Mouse (Mus musculus) myocyte (in vitro differentiated cells): ENCODE data around the gene Pfn5. TPM values are rescaled to one million over a fixed set of nuclear protein-coding genes. Genes with fewer than 3 reads are reported as not detected.
"Not testable (repeated sequence)": the region's sequence is repeated elsewhere in the genome, so short reads cannot be mapped to it uniquely, and the experiment has no call there.

Experiments used
- H3K27me3 ChIP-seq: one replicate; pipeline ENCODE4 v1.6.1; 2011; ENCODE audit not compliant: control insufficient read depth, insufficient read depth, insufficient read length
- H3K36me3 ChIP-seq: one replicate; pipeline ENCODE4 v1.6.1; 2011; ENCODE audit not compliant: control insufficient read depth, insufficient read depth
- H3K4me2 ChIP-seq: one replicate; pipeline ENCODE4 v1.6.1; 2011; ENCODE audit warnings: low read depth, control low read depth
- H3K4me3 ChIP-seq: one replicate; pipeline ENCODE4 v1.5.1; 2011; ENCODE audit warnings: mild to moderate bottlenecking, control low read depth, moderate library complexity
- H3K79me2 ChIP-seq: one replicate; pipeline ENCODE4 v1.6.1; 2011; ENCODE audit not compliant: control insufficient read depth, insufficient read depth
- H3ac ChIP-seq: one replicate; pipeline ENCODE4 v1.6.1; 2011; ENCODE audit not compliant: control insufficient read depth, insufficient read length
- CEBPB ChIP-seq: IDR thresholded peaks from 2 replicates; pipeline ENCODE4 v1.6.1; 2011; ENCODE audit warnings: mild to moderate bottlenecking, moderate library complexity; ENCODE audit not compliant: poor library complexity, insufficient read depth, severe bottlenecking
- E2F4 ChIP-seq: IDR thresholded peaks from one replicate; pipeline ENCODE4 v1.6.1; 2011; ENCODE audit warnings: mild to moderate bottlenecking, control low read depth, moderate library complexity; ENCODE audit not compliant: insufficient read depth
- MAX ChIP-seq: IDR thresholded peaks from one replicate; pipeline ENCODE4 v1.6.1; 2011; ENCODE audit warnings: low read depth, mild to moderate bottlenecking, control low read depth
- MYOD1 ChIP-seq, 3 experiments: IDR thresholded peaks; one replicate each; pipeline ENCODE4 v1.6.1; 2011; ENCODE audit warnings: control low read depth in 2 of 3, low read depth in 2 of 3, mild to moderate bottlenecking in 2 of 3, moderate library complexity in 1 of 3; ENCODE audit not compliant: insufficient read length in 2 of 3, control insufficient read depth in 1 of 3
- MYOG ChIP-seq, 3 experiments: IDR thresholded peaks; one replicate each; pipeline ENCODE4 v1.6.1; 2011; ENCODE audit warnings: control low read depth in 2 of 3, low read depth in 2 of 3, mild to moderate bottlenecking in 2 of 3; ENCODE audit not compliant: insufficient read length in 2 of 3, control insufficient read depth in 1 of 3, insufficient read depth in 1 of 3
- POLR2A ChIP-seq: IDR thresholded peaks from one replicate; pipeline ENCODE4 v1.6.1; 2011; ENCODE audit warnings: low read depth, mild to moderate bottlenecking, control low read depth, moderate library complexity; ENCODE audit not compliant: insufficient read length
- POLR2AphosphoS2 ChIP-seq: IDR thresholded peaks from one replicate; pipeline ENCODE4 v1.6.1; 2011; ENCODE audit warnings: low read depth, control low read depth; ENCODE audit not compliant: insufficient read length
- REST ChIP-seq: IDR thresholded peaks from one replicate; pipeline ENCODE4 v1.6.1; 2011; ENCODE audit warnings: mild to moderate bottlenecking, control low read depth, moderate library complexity; ENCODE audit not compliant: insufficient read depth, insufficient read length
- SRF ChIP-seq: IDR thresholded peaks from one replicate; pipeline ENCODE4 v1.6.1; 2011; ENCODE audit warnings: low read depth; ENCODE audit not compliant: control insufficient read depth, insufficient read length
- TCF12 ChIP-seq: IDR thresholded peaks from one replicate; pipeline ENCODE4 v1.6.1; 2011; ENCODE audit warnings: mild to moderate bottlenecking, control low read depth; ENCODE audit not compliant: poor library complexity, insufficient read depth, severe bottlenecking
- TCF3 ChIP-seq: IDR thresholded peaks from one replicate; pipeline ENCODE4 v1.6.1; 2011; ENCODE audit warnings: low read depth, control low read depth; ENCODE audit not compliant: insufficient read length
- USF1 ChIP-seq: IDR thresholded peaks from one replicate; pipeline ENCODE4 v1.6.1; 2011; ENCODE audit warnings: low read depth, mild to moderate bottlenecking, control low read depth, moderate library complexity
- polyA plus RNA-seq: library from polyadenylated mRNA; unstranded; fragments of >200 nt; fragmentation: generic; extraction: Trizol; gene quantifications from one replicate; pipeline ENCODE4 v1.2.1, GENCODE M21; 2012; ENCODE audit warnings: missing spikeins

The Pfn5 gene
- polyA plus RNA-seq = not detected

DNA sequence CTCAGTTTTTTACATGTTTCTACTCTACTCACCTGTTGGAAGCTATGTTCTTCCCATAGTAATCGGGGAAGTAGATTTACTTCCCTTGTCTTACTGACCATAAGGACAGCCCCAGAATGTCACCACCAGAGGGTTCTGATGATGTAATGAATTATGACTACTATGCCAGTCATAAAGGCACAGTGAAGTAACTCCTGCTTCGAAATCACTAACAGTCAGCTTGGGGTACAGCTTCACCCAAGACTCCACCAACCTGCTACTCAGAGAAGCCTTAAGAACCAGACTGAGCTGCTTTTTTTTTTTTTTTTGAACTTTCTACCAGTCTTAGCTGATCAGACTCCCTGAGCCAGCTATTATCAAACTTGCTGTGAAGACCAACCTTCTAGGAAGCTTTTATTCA lies at the start of gene Pfn5, which contains the start of gene Asb12:
Gene Pfn5, plus strand, starts transcription at position 218 of the 400 bp plus-strand sequence.
Gene Asb12, minus strand, starts transcription at position 101 of the 400 bp plus-strand sequence.
- Histone ChIP-seq H3K36me3 (no peaks in the 10 kb centered on the region), H3K4me2 (no peak within 1 kb of the TSS), H3K4me3 (no peak within 1 kb of the TSS), H3K27me3 (no peaks in the 10 kb centered on the region), H3K79me2 (no peaks in the 10 kb centered on the region), H3ac (no peak within 1 kb of the TSS)
- TF ChIP-seq SRF (no peak), POLR2AphosphoS2 (no peak), TCF3 (no peak), POLR2A (no peak), TCF12 (no peak), MYOG (IDR thresholded peaks at IDR 0.05; ENCODE audit: control insufficient read depth in 1 of 3, insufficient read depth in 1 of 3, insufficient read length in 2 of 3, low read depth in 2 of 3) (no peak), MAX (no peak), MYOD1 (IDR thresholded peaks at IDR 0.05; ENCODE audit: control insufficient read depth in 1 of 3, insufficient read length in 2 of 3, low read depth in 2 of 3) (no peak), USF1 (no peak), CEBPB (no peak), REST (no peak), E2F4 (no peak)

DNA sequence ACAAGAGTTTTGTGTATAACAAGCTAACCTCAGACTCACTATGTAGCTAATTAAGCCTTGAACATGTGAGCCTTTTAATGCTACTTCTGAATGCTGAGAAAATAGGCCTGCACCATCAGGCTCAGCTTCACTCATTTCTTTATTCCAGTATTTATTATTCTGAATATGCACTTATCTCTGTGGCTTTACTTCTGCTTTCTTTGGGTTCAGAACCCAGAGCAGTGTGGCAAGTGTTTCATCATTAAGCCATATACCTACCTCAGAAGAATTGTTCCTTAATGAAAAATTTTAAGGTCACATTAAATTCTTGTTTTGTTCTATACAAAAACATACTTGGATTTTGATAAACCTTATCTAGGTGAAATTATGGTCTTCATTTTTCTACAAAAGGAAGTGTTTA lies 34.0 kb upstream of the Pfn5 start:
- H3K36me3 ChIP-seq = no peaks in the 10 kb centered on the region
- H3ac ChIP-seq = no peak overlapping the region
- TF ChIP-seq MYOD1 (IDR thresholded peaks at IDR 0.05; ENCODE audit: control insufficient read depth in 1 of 3, insufficient read length in 2 of 3, low read depth in 2 of 3) = no peak
- TF ChIP-seq SRF = no peak
- TF ChIP-seq TCF12 = no peak
- no peak overlapping the region for H3K4me2 ChIP-seq
- no peaks in the 10 kb centered on the region for H3K27me3 ChIP-seq
- H3K4me3 ChIP-seq = no peak overlapping the region
- H3K79me2 ChIP-seq = no peaks in the 10 kb centered on the region

DNA sequence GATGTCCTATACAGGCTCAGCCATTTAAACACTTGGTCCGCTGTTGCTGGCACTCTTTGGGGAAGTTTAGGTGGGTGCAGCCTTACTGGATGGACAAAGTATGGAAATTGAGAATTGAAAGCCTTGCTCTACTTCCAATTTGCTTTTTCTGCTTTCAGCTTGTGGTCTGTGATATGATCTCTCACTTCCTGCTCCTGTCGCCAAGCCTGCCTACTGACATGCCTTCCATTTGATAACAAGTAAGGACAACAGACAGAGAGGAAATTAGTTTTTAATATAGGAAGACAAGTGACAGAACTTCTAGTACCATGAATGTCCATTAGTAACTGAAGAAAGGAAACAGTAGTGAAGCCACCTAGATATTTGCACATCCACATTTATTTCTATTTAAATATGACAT lies 32.7 kb upstream of the Pfn5 start:
- H3K79me2 ChIP-seq = no peaks in the 10 kb centered on the region
- no peak overlapping the region for H3K4me3 ChIP-seq
- TF ChIP-seq SRF (no peak), MAX (no peak), MYOD1 (IDR thresholded peaks at IDR 0.05; ENCODE audit: control insufficient read depth in 1 of 3, insufficient read length in 2 of 3, low read depth in 2 of 3) (no peak)
- H3K4me2 ChIP-seq = no peak overlapping the region
- no peak overlapping the region for H3ac ChIP-seq
- H3K36me3 ChIP-seq = no peaks in the 10 kb centered on the region
- H3K27me3 ChIP-seq = no peaks in the 10 kb centered on the region

DNA sequence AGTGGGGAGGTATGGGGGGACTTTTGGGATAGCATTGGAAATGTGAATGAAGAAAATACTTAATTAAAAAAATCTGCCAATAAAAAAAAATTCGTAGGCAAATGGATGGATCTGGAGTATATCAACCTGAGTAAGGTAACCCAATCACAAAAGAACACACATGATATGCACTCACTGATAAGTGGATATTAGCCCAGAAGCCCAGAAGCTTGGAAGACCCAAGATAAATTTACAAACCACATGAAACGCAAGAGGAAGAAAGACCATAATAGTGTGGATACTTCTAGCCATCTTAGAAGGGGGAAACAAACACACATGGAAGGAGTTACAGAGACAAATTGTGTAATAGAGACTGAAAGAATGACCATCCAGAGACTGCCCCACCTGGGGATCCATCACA lies 22.4 kb upstream of the Pfn5 start:
- not testable (repeated sequence) for H3K4me2 ChIP-seq, H3K79me2 ChIP-seq, H3K36me3 ChIP-seq, H3ac ChIP-seq, H3K27me3 ChIP-seq, H3K4me3 ChIP-seq

DNA sequence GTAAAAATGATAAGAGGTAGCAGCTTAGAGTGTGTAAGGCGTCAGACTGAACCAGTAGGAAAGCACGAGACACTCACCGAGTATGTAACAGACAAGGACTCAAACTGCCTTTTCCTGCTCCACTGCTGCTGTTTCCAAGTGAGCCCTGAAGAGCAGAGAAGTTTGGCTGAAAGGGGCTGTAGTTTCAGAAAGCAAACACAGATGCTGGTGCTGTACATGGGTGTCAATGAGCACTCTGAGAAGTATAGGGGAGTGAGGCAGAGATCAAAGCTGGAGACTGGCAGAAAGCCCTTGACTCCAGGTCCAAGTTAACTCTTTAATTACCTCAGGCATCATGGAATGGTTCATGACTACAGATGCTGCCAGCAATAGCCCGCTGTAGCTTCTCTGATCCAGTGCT lies 3.6 kb upstream of the Pfn5 start:
- no peaks in the 10 kb centered on the region for H3K27me3 ChIP-seq
- H3K4me3 ChIP-seq = no peak overlapping the region
- H3ac ChIP-seq = no peak overlapping the region
- H3K79me2 ChIP-seq = no peaks in the 10 kb centered on the region
- H3K4me2 ChIP-seq = no peak overlapping the region
- H3K36me3 ChIP-seq = no peaks in the 10 kb centered on the region
- no peak for TF ChIP-seq CEBPB
- TF ChIP-seq POLR2AphosphoS2 = no peak

DNA sequence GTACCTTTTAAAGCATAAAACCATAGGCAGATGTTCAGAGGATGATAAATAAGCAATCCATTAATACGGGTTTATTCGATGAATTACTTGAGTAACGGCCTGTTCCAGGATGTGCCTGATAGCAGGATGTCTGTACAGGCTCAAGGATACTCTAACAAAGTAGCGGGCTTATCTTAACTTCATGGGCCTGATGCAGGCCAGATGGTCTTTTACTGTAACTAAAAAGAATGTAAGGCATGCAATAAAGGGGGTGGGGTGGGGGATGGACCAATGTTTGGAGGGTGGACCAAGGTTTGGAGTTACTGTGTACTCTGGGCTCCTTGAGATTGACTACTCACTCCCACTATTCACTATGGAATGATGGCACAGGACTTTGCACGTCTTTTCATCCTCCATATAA lies 42.7 kb downstream of the Pfn5 start:
- no peaks in the 10 kb centered on the region for H3K79me2 ChIP-seq
- no peak overlapping the region for H3K4me3 ChIP-seq
- H3K36me3 ChIP-seq = no peaks in the 10 kb centered on the region
- TF ChIP-seq SRF = no peak
- no peak for TF ChIP-seq CEBPB
- no peak for TF ChIP-seq POLR2A
- TF ChIP-seq POLR2AphosphoS2 = no peak
- no peak for TF ChIP-seq MAX
- no peak for TF ChIP-seq MYOG (IDR thresholded peaks at IDR 0.05; ENCODE audit: control insufficient read depth in 1 of 3, insufficient read depth in 1 of 3, insufficient read length in 2 of 3, low read depth in 2 of 3)
- TF ChIP-seq TCF3 = no peak
- H3K27me3 ChIP-seq = no peaks in the 10 kb centered on the region
- no peak overlapping the region for H3K4me2 ChIP-seq
- H3ac ChIP-seq = no peak overlapping the region

Other genes with a start within 250 kb of the Pfn5 start
- 1.9 TPM for gene Amer1, start 113.2 kb upstream of the Pfn5 start, polyA plus RNA-seq
- gene Asb12, start 117 bp upstream of the Pfn5 start, polyA plus RNA-seq = 0.07 TPM
- 2.2 TPM for gene Zc4h2, start 100.4 kb downstream of the Pfn5 start, polyA plus RNA-seq
- 0.54 TPM for gene Zc3h12b, start 153.6 kb downstream of the Pfn5 start, polyA plus RNA-seq